Mouse (Mus musculus): ENCODE measurements around the gene Pias4. TPM values are rescaled to one million over a fixed set of nuclear protein-coding genes. Genes with fewer than 3 reads are reported as not detected.

Pias4 gene
- 10 to 100 TPM; 37.2 to 43.2 TPM for total RNA-seq (2023)

GRCm38 (mm10) chr10:81167200-81168086 is at the start of gene Pias4:
TSS of gene Pias4 (minus strand) at chr10:81167923.

GRCm38 (mm10) chr10:81201807-81202758 is 34.4 kb upstream of the Pias4 start, which contains the start of gene Nmrk2:
TSS of gene Nmrk2 (minus strand) at chr10:81202051.

GRCm38 (mm10) chr10:81183805-81184204 is 16.1 kb upstream of the Pias4 start, which contains the start of gene 4930442H23Rik:
TSS of gene 4930442H23Rik (minus strand) at chr10:81183849.

GRCm38 (mm10) chr10:81182336-81183333 is 14.9 kb upstream of the Pias4 start, which contains the start of gene Dapk3:
TSS of gene Dapk3 (plus strand) at chr10:81183005.

GRCm38 (mm10) chr10:81176466-81177271 is 8.9 kb upstream of the Pias4 start, which contains the start of gene Eef2:
TSS of gene Eef2 (plus strand) at chr10:81176631.

GRCm38 (mm10) chr10:81134966-81135681 is 32.6 kb downstream of the Pias4 start, which contains the start of gene Zbtb7a:
TSS of gene Zbtb7a (plus strand) at chr10:81135220.

GRCm38 (mm10) chr10:81105565-81106112 is 62.1 kb downstream of the Pias4 start, which contains the start of gene Map2k2:
TSS of gene Map2k2 (plus strand) at chr10:81105915.

Other genes starting within 250 kb of the Pias4 start
- gene Lmnb2, start 249.7 kb downstream of the Pias4 start, total RNA-seq (2023), result 10 to 100 TPM; 14.0 to 15.8 TPM
- 10 to 100 TPM; 21.4 to 31.5 TPM for gene Gadd45b, start 237.8 kb downstream of the Pias4 start, total RNA-seq (2023)
- gene Gng7, start 153.0 kb downstream of the Pias4 start, total RNA-seq (2023), result not detected
- gene Diras1, start 142.3 kb downstream of the Pias4 start, total RNA-seq (2023), result not detected
- gene Slc39a3, start 130.5 kb downstream of the Pias4 start, total RNA-seq (2023), result 10 to 100 TPM; 18.7 to 21.2 TPM
- gene Sgta, start 107.7 kb downstream of the Pias4 start, total RNA-seq (2023), result 10 to 100 TPM; 47.1 to 52.0 TPM
- 10 to 100 TPM in 1 of 2 experiments, 1 to 10 TPM in 1; 9.4 to 11.5 TPM for gene Thop1, start 97.9 kb downstream of the Pias4 start, total RNA-seq (2023)
- not detected for gene Creb3l3, start 69.0 kb downstream of the Pias4 start, total RNA-seq (2023)
- 100 to 1,000 TPM; 134 to 145 TPM for gene Map2k2, start 62.0 kb downstream of the Pias4 start, total RNA-seq (2023)
- gene Zbtb7a, start 32.7 kb downstream of the Pias4 start, total RNA-seq (2023), result 10 to 100 TPM; 75.0 to 78.0 TPM
- 1,000 to 10,000 TPM; 2,301 to 2,484 TPM for gene Eef2, start 8.7 kb upstream of the Pias4 start, total RNA-seq (2023)
- gene Dapk3, start 15.1 kb upstream of the Pias4 start, total RNA-seq (2023), result 10 to 100 TPM; 62.4 to 62.6 TPM
- not detected for gene 4930442H23Rik, start 15.9 kb upstream of the Pias4 start, total RNA-seq (2023)
- gene Nmrk2, start 34.1 kb upstream of the Pias4 start, total RNA-seq (2023), result not detected
- 1 to 10 TPM; 1.4 to 2.7 TPM for gene Atcay, start 62.9 kb upstream of the Pias4 start, total RNA-seq (2023)
- 1 to 10 TPM; 5.2 to 5.5 TPM for gene Zfr2, start 65.2 kb upstream of the Pias4 start, total RNA-seq (2023)
- 10 to 100 TPM; 16.0 to 20.8 TPM for gene Matk, start 85.0 kb upstream of the Pias4 start, total RNA-seq (2023)
- gene Mrpl54, start 99.0 kb upstream of the Pias4 start, total RNA-seq (2023), result 10 to 100 TPM; 78.6 to 84.0 TPM
- 10 to 100 TPM; 28.8 to 36.2 TPM for gene Apba3, start 99.0 kb upstream of the Pias4 start, total RNA-seq (2023)
- gene Tjp3, start 123.7 kb upstream of the Pias4 start, total RNA-seq (2023), result 1 to 10 TPM; 4.2 to 5.8 TPM
- gene Pip5k1c, start 125.0 kb upstream of the Pias4 start, total RNA-seq (2023), result 100 to 1,000 TPM; 104 to 118 TPM
- 10 to 100 TPM; 48.1 to 49.9 TPM for gene Cactin, start 153.2 kb upstream of the Pias4 start, total RNA-seq (2023)
- 10 to 100 TPM; 30.0 to 30.7 TPM for gene Tbxa2r, start 160.8 kb upstream of the Pias4 start, total RNA-seq (2023)
- not detected for gene Gipc3, start 175.3 kb upstream of the Pias4 start, total RNA-seq (2023)
- gene Hmg20b, start 182.6 kb upstream of the Pias4 start, total RNA-seq (2023), result 10 to 100 TPM; 33.7 to 41.3 TPM
- 10 to 100 TPM in 1 of 2 experiments, 1 to 10 TPM in 1; 5.9 to 10.6 TPM for gene Mfsd12, start 189.6 kb upstream of the Pias4 start, total RNA-seq (2023)
- 10 to 100 TPM in 1 of 2 experiments, 1 to 10 TPM in 1; 8.0 to 10.6 TPM for gene 4930404N11Rik, start 197.9 kb upstream of the Pias4 start, total RNA-seq (2023)
- gene Fzr1, start 210.6 kb upstream of the Pias4 start, total RNA-seq (2023), result 10 to 100 TPM; 32.5 to 38.5 TPM
- gene Dohh, start 216.5 kb upstream of the Pias4 start, total RNA-seq (2023), result 10 to 100 TPM; 38.0 to 44.2 TPM
- 1 to 10 TPM; 3.3 to 5.8 TPM for gene Gm48551, start 216.5 kb upstream of the Pias4 start, total RNA-seq (2023)
- gene Gm48552, start 221.1 kb upstream of the Pias4 start, total RNA-seq (2023), result 1 to 10 TPM; 6.1 to 6.4 TPM
- gene Smim24, start 225.1 kb upstream of the Pias4 start, total RNA-seq (2023), result 1 to 10 TPM; 3.6 to 6.8 TPM